Mouse (Mus musculus): ENCODE measurements around the gene Mrpl21. TPM values are rescaled to one million over a fixed set of nuclear protein-coding genes. Genes with fewer than 3 reads are reported as not detected.

The Mrpl21 gene
- polyA plus RNA-seq (2015; fragmentation: Nextera tagmentation; extraction: Ambion mirVana): 79.9 and 80.0 TPM in 2 replicates

DNA sequence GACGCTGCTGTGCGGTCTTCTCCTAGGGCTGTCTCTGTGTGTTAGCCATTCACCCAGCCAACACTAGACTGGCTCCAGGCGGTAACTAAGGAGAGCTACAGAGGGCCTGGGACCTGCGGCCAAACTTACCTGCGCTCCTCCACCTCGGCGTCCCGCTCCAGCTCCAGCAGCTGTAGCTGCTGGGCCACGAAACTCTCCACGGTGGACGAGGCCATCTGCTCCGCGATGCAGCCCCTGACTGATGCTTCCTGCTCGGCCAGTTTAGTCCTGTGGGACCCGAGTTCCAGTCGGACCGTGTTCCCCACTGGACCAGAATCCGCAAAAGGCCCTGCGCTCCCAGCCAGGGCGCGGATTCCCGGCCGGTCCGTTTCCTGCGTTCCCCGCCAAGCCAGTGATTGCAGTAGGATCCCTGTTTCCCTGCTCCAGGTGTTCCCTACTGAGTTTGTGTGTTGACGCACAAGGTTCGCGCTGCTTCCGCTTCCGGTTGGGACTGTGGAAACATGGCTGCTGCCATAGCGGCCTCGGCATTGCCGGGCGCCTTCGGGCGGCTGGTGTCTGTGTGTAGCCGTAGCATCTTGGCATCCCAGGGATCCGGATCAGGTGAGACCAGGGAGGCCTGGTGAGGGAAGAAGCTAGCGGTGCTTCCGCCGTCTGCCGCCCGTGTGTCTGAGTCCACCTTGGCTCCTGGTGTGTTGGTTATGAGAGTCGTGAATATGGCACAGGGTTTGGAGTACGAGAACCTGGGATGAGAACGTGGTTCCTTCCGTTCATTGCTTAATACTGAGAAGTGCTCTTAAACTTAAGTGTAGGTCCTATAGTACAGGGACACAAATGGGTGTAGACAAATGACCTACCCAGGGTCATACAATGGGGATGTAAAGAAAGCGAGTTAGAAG lies at the start of gene Mrpl21, which contains the start of gene Ighmbp2:
Mrpl21 (plus strand) TSS at position 330 of the 896 bp plus-strand sequence.
Ighmbp2 (minus strand) TSS at position 446 of the 896 bp plus-strand sequence.

DNA sequence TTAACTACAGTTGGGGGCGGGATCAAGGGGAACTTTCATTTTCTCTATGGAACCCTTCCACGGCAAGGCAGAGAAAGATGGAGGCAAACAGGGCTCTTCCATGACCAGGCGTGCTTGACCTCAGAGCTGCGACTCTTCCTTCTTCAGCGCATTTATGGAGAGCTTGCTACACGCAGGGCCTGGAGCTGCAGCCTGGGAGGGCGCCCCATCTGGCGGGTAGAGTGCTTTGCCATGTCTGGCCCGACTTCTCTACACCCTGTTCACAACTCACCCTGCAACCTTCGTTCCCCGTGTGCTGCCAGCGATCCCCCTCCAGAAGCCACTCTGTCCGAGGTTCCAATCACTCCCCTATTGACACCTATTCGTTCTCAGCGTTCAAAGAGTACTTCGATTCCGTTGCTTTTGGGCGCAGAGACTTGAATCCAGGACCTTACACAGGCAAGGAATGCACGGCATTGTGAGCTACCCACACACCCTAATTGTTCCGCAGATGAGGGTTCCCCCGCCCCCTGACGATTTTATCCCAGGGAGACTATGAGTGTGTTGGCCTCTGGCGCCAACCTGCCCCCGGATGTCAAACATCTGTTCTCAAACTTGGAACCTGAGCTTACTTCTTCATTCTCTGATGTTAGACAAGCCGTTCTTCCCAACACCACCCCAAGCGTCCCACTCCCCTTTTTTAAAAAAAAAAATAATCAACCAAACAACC lies 39.7 kb downstream of the Mrpl21 start, which contains the start of gene Cpt1a:
Cpt1a (plus strand) TSS at position 74 of the 709 bp plus-strand sequence.

Other genes starting within 250 kb of the Mrpl21 start
- 3.9 and 4.6 TPM in 2 replicates for gene Ighmbp2, start 116 bp downstream of the Mrpl21 start, polyA plus RNA-seq (2015; fragmentation: Nextera tagmentation; extraction: Ambion mirVana)
- gene Cpt1a, start 39.4 kb downstream of the Mrpl21 start, polyA plus RNA-seq (2015; fragmentation: Nextera tagmentation; extraction: Ambion mirVana): 29.4 and 31.1 TPM in 2 replicates
- 1.2 and 1.7 TPM in 2 replicates for gene Tesmin, start 106.0 kb downstream of the Mrpl21 start, polyA plus RNA-seq (2015; fragmentation: Nextera tagmentation; extraction: Ambion mirVana)
- 1.2 and 2.1 TPM in 2 replicates for gene Gal, start 131.6 kb downstream of the Mrpl21 start, polyA plus RNA-seq (2015; fragmentation: Nextera tagmentation; extraction: Ambion mirVana)